Mouse (Mus musculus): ENCODE results near the gene Fam129a.
"Not testable (repeated sequence)": the region's sequence is repeated elsewhere in the genome, so short reads cannot be mapped to it uniquely, and the experiment has no call there.

Fam129a gene

GRCm38 (mm10) chr1:151705723-151706396, 134.9 kb downstream of the Fam129a start:
- DNase-seq, result peak; percentile 79

GRCm38 (mm10) chr1:151706397-151706752, 135.4 kb downstream of the Fam129a start:
- no peak for DNase-seq

- peak; percentile 39 for DNase-seq
These were observed 138.2 kb downstream of the Fam129a start for GRCm38 (mm10) chr1:151708966-151709733.

- no peak for DNase-seq
These were observed 138.7 kb downstream of the Fam129a start for GRCm38 (mm10) chr1:151709734-151710022.

- DNase-seq, result no peak
These were observed 139.6 kb downstream of the Fam129a start for GRCm38 (mm10) chr1:151710424-151711055.

- DNase-seq, result no peak
These were observed 140.1 kb downstream of the Fam129a start for GRCm38 (mm10) chr1:151711062-151711461.

GRCm38 (mm10) chr1:151712664-151713063, 141.7 kb downstream of the Fam129a start:
- no peak for DNase-seq

GRCm38 (mm10) chr1:151713622-151714021, 142.6 kb downstream of the Fam129a start:
- DNase-seq, result no peak

- peak; percentile 78 for DNase-seq
These were observed 145.2 kb downstream of the Fam129a start for GRCm38 (mm10) chr1:151716024-151716710.

- no peak for DNase-seq
These were observed 146.6 kb downstream of the Fam129a start for GRCm38 (mm10) chr1:151717624-151718023.

- DNase-seq, result no peak
These were observed 147.6 kb downstream of the Fam129a start for GRCm38 (mm10) chr1:151718575-151718974.

- peak; percentile 57 for DNase-seq
These were observed 148.9 kb downstream of the Fam129a start for GRCm38 (mm10) chr1:151719911-151720310.

GRCm38 (mm10) chr1:151720566-151720965, 149.6 kb downstream of the Fam129a start:
- DNase-seq, result no peak

- no peak for DNase-seq
These were observed 150.5 kb downstream of the Fam129a start for GRCm38 (mm10) chr1:151721357-151721983.

GRCm38 (mm10) chr1:151723771-151724170, 152.8 kb downstream of the Fam129a start:
- no peak for DNase-seq

GRCm38 (mm10) chr1:151725590-151725989, 154.6 kb downstream of the Fam129a start:
- DNase-seq, result no peak

- no peak for DNase-seq
These were observed 155.4 kb downstream of the Fam129a start for GRCm38 (mm10) chr1:151726358-151726757.

GRCm38 (mm10) chr1:151728141-151728540, 157.2 kb downstream of the Fam129a start:
- no peak for DNase-seq

GRCm38 (mm10) chr1:151737146-151737545, 166.2 kb downstream of the Fam129a start:
- DNase-seq, result no peak

GRCm38 (mm10) chr1:151741199-151741621, 170.2 kb downstream of the Fam129a start:
- DNase-seq, result no peak

- not testable (repeated sequence) for DNase-seq
These were observed 178.9 kb downstream of the Fam129a start for GRCm38 (mm10) chr1:151749894-151750293.

- DNase-seq, result no peak
These were observed 182.0 kb downstream of the Fam129a start for GRCm38 (mm10) chr1:151752946-151753345.

GRCm38 (mm10) chr1:151753374-151753929, 182.5 kb downstream of the Fam129a start:
- peak; percentile 11 for DNase-seq
